Mouse (Mus musculus) cerebellum, postnatal 14 days (tissue): ENCODE data around the gene Klk10.

Source experiments
- DNase-seq, 2 experiments: peaks; one replicate each; pipeline ENCODE4 v3.0.0; 2021; ENCODE audit warnings: mixed read lengths in 2 of 2

Gene Klk10

DNA sequence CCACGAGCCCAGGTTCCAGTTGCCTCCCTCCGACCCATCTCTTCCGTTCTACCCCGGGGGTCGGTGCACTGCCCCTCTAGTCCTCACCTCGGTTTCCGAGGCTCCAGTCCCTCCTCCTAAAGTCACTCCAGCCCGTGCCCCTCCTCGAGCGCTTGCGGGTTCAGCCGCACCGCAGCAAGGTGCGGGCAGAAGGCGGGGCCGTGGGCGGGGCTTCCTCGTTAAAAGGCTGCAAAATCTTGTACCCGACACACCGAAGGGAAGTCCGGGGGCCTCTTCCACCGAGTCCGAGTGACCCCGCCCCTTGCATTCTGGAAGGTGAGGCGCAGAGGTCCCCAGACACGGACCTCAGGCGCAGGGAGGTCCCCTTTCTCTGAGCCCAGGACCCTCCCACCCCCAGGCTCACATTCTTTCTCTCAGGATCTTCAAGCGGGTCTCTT lies 16.5 kb downstream of the Klk10 start, which contains the start of gene Klk8:
Gene Klk8, plus strand, starts transcription at position 245 of the 437 bp plus-strand sequence.
- DNase-seq: no peak

DNA sequence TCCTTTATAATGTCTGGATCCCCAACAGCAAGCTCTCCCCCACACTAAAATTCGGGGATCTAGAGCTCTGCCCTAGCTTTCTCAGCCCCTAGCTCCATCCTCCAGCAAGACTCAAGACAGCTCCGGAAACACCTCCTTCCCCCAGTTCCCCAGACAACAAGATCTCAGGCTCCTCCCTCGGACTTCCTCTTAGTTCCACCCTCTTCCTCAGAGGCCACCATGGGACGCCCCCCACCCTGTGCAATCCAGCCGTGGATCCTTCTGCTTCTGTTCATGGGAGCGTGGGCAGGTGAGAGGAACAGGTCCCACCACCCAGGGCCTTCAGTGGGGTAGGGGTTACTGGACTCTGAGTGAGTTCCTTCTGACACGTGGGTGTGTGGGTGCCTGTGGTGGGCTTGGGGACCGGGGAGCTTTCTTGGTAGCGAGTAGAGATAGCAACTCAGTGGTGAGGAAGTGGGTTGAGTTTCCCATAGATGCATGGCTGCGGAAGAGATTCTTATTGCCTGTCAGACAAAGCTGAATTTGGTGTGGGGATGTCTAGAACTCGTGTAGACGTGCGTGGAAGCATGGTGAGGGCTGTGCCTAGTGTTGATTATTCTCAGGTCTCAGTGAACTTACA lies 17.1 kb downstream of the Klk10 start:
- DNase-seq: no peak

DNA sequence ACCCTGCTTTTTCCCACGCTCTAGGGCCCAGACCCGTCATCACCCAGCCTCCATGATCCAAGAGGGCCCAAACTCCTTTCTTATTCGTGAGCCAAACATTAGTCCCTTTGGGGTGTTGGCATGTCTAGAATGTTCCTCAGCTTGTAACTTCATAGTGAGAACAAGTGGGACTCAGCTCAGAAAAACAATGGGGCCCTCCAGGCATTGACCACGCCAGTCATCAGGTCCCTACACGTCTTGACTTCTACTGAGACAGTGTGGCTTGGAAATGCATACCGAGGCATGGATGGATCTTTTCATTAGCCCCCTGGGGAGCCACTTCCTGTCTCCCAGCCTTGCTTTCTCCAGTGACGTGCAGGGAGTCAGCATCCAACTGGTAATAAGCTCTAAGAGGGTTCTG lies 19.0 kb downstream of the Klk10 start:
- DNase-seq: no peak

DNA sequence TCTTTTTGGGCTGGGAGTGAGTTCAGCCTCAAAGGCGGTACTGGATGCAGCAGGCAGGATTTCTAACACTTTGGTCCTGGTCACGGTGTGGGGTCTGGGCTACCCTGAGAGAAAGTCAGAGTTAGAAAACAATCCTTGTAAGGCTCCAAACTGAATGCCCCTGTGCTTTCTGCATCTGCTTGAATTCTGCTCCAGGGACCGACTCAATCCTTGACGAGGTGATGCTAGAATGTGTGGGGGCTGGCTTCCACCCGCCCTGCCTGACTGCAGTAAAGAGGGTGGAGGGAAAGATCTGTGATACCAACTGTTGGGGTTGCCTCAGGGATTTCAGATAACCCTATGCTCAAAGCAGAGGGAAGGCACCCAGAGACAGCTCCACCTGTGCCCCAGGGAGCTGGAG lies 30.2 kb downstream of the Klk10 start, which contains the start of gene Klk7:
Gene Klk7, plus strand, starts transcription at position 301 of the 400 bp plus-strand sequence.
- DNase-seq: no peak

DNA sequence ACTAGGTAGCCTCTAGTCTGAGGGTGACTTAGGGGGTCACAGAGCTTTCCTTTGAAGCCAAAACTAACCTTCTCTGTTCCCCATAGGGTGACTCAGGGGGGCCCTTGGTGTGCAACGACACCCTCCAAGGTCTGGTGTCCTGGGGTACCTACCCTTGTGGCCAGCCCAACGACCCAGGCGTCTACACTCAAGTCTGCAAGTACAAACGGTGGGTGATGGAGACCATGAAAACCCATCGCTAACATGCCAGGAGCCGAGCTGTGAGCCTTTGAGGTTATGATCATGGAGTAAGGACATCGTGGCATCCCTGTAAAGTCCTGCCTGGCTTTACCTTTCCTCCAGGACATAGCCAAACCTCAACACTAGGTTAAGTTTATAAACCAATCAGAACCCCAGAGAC lies 34.4 kb downstream of the Klk10 start:
- DNase-seq: no peak

DNA sequence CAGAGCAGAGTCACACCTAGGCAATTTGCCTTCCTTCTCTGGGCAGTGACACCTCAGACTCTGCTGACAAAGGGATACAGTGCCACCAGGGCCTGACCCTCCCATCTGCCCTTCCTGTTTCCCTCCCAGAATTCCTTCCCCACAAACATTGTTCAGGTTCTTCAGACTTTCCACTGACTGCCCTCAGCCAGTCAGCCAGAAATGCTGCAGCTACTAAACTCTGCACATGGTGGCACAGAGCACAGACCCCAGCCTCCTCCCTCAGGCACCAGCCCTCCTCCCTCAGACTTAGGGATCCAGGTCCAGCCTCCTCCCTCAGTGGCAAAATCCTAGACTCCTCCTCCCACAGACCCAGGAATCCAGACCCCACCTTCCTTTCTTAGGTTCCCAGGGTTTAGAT lies 35.9 kb downstream of the Klk10 start:
- DNase-seq: no peak

DNA sequence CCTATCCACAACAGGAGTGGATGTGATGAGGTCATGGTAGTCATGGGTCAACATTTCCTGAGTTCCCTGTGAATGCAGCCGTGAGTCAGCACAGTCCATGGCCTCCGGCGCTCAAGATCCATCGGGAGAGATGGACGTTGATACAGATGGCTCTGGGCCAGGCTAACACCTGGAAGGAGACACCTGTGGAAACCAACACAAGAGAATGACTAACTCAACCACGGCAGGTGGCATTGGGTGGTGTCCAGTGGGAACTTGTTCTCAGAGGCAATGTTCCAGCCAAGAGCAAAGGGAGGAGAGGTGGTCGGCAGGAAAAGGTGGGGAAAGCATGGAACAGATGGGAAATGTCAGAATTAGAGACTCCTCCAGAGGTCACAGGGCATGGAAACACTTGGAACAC lies 40.7 kb downstream of the Klk10 start:
- DNase-seq: no peak

DNA sequence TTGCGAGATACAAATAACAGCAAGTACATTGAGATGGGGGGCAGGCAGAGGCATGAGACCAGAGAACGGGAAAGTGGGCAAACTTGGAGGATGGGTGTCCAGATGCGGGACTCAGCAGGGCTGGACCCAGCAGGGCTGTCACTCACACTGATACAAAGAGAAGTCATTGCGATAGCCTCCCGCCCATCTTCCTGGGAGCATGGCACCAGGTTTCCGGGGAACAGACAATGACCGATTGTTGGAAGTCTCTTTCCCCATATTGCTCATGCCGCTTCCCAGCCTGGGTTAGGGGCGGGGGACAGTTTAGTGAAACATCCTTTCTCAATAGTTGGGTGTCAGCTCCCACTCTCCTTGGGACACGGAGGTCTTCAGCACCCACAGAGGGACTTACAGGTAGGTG lies 43.4 kb downstream of the Klk10 start, which contains the start of gene Klk6:
Gene Klk6, plus strand, starts transcription at position 301 of the 400 bp plus-strand sequence.
- DNase-seq: no peak

DNA sequence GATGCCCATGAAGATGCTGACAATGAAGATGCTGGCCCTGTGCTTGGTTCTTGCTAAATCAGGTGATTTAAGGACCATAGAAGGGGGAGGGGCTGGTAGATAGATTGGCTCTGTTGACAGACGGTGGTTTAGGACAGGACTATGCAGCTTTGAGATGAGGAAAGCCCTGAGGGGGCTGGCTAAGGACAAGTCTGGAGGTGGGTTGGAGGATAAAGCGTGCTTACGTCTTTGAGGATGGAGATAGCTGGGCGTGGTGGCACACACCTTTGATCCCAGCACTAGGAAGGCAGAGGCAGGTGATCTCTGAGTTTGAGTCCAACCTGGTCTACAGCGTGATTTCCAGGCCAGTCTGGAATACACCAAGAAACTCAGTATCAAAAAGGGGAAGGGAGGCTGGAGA lies 45.2 kb downstream of the Klk10 start:
- DNase-seq: no peak

DNA sequence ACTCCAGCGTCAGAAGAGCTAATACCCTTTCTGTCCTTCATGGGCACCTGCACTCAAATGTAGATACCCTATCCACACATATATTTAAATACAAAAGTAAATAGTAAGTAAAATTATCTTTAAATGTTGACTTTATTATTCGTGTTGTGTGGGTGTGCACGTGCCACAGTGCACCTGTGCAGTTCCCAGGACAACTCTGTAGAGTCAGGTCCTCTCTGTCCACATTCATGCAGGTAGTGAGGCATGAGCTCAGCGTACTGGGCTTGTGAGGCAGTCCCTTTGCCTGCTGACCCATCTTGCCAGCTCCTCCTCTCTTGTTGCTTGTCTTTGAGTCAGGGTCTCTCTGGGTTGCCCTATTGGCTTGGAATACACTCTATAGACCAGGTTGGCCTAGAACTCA lies 46.9 kb downstream of the Klk10 start:
- DNase-seq: no peak

DNA sequence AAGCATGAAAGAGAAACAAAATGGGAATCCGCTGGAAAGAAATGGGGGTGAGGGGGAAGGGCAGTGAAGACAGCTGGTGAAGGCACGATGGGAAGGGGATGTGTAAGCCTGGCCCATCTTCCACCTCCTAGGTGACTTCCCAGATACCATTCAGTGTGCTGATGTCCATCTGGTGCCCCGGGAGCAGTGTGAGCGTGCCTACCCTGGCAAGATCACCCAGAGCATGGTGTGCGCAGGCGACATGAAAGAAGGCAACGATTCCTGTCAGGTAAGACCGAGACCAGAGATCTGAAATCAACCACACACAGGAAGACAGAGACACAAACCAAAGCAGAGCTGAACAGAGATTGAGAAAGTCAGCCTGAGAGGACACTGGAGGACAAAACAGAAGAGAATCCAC lies 48.2 kb downstream of the Klk10 start:
- no peak for DNase-seq
